Mouse (Mus musculus): ENCODE measurements around the gene Sdk2.

The Sdk2 gene

DNA sequence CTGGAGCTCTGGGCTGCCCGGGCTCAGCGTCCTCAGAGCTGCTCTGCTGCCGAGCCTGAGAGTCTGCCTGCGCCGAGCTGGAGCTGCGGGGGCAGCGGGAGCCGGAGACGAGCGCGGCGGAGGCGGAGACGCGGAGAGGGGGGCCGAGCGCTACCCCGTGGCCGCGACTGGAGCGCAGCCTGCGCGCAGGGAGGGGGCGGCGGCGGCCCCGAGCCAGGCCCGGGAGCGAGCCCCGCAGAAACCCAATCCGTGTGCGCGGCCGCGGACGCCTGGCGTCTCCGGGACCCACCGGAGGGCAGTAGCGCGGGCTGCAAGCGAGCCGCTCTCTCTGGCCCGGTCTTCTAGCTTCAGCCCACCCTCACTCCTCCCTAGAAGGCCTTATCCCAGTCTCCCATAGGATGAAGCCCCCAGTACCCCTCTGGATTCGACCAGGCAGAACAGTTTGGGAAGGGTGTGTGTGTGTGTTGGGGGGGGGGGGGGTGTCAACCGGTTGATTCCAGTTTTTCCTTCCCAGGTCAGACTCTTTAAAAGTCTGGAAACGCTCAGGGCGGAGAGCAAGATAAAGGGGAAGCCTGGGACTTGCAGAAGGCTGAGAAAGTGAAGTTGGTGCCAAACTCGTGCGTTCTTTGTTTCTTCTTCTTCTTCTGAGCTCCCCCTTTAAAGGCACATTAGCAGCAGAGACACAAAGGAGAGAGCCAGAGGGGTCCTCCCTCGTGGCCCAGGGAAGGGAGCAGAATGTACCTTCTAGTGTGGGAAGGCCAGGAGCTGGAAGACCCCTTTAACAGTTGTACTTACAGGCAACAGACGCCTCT, at the start of gene Sdk2:
Sdk2 (minus strand) TSS at position 96 of the 812 bp plus-strand sequence.
- peak; percentile 88 for DNase-seq (ENCODE audit: low read depth, low spot score)

DNA sequence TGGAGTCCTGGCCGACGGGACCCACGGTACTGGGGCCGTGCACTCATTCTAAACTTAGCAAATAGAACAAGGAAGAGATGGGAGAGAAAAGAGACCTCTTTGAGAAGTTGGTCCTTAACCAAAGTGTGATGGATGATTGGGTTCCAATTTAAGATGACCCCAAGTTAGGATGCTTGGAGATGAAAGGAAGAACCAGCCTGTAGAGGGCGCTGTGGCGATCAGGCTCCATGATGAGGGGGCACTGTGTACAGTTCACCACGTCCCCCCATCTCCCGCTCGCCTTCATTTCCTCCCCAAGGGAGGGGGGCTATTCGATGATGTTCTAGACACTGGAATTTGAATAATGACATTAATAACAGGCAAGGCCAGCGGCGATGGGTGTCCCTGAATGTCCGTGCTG, 48.2 kb upstream of the Sdk2 start:
- DNase-seq (ENCODE audit: low read depth, low spot score) = no peak

DNA sequence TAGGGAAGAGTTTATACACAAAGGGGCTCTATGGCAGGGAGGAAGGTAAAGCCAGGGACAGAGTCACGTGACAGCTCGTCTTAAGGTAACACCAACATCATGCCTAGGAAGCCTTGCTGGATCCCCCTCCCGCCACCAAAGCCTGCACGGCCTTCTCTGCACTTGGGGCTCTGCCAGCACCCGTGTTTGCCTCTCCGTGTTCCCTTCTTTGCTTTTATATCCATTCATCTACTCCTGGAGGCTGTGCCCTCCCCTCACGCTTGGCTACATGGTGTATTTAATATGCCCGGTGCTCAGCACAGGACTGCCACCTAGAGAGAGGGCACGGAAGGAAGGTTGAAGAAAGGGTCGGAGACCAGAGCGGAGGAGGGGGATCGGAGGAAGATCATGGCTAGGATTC, 47.8 kb upstream of the Sdk2 start:
- DNase-seq (ENCODE audit: low read depth, low spot score) = no peak

DNA sequence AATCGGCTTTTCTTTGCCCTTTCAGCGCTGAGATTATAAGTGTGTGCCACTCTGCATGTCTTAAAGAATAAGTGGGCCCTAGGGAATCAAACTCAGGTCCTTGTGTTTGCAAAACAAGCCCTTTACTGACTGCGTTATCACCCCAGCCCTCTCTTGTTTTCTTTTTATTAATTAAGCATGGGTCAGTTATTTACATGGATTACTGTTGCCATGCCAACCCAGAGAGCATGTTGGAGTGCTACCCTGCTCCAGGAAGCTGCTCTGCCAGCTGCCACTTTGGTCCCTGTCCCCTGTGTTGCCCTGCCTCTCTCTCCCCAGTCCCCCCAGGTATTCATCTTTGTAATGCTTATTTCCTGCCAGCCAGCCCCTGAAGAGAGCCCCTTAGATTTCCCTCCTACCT, 44.0 kb upstream of the Sdk2 start:
- no peak for DNase-seq (ENCODE audit: low read depth, low spot score)

DNA sequence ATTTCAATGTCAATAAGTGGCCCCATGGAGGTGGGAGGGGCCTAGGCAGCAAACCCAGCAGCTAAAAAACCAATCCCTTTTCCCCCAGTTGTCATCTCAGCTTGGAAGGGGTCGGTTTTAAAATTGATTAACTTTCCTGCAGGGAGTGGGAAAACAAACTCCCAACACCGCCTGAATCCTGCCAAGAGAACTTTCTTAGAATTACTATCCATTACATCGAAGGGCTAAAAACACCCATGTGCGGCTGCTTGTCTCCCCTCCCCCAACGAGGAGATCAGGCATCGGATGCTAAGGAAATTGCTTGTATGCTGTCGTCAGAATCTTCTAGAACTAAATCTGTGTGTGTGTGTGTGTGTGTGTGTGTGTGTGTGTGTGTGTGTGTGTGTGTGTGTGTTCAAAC, 26.8 kb upstream of the Sdk2 start:
- DNase-seq (ENCODE audit: low read depth, low spot score) = no peak

DNA sequence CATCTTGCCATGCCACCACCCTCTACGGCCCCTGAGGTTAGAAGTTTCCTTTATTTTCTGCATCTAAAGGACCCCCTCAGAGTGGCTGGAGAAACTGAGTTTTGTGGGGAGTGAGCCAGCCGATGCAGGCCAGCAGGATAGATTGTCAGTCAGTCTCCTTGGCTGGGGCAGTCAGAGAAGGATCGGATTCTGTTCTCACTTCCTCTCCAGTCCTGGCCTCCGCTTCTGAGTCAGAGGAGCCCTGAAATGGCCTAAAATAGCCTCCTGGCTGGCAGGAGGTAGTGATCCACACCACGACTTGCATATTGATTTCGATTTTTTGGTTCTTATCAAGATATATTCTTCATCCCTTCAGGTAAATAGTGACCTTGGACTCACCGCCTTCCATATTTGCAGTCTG, 26.3 kb upstream of the Sdk2 start:
- DNase-seq (ENCODE audit: low read depth, low spot score) = peak; percentile 47

DNA sequence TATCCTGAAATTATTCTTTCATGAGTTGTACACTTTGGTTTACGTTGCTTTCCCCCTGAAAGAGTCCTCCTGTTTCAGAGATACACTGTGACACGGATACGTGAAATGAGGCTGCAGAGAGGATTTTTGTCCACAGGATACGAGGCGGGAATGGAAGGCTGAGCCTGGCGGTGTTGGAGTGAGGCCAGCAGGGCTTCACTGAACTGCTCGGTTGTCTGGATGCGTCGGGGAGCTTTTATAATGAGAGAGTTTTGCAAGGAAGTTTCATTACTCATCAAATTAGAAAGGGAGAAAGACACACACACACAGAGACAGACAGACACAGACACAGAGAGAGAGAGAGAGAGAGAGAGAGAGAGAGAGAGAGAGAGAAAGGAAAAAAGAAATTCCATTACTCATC, 13.8 kb upstream of the Sdk2 start:
- peak; percentile 68 for DNase-seq (ENCODE audit: low read depth, low spot score)

DNA sequence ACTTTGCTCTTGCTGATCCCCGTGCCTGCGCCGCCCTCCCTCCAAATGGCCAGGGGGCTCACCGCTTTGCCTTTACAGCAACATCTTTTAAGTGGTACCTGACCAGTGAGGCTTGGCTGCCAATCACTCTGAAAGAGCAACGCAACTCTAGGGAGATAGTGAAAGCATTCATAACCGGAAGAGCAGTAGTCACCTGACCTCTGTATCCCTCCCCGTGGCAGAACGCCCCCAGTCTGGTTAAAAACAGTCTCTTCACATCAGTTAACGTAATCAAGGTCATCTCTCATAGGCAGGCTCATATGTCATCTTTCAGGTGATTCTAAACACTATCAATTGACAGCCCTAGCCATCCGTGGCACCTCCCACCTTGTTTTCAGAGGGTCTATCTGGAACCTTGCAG, 5.8 kb upstream of the Sdk2 start:
- no peak for DNase-seq (ENCODE audit: low read depth, low spot score)

DNA sequence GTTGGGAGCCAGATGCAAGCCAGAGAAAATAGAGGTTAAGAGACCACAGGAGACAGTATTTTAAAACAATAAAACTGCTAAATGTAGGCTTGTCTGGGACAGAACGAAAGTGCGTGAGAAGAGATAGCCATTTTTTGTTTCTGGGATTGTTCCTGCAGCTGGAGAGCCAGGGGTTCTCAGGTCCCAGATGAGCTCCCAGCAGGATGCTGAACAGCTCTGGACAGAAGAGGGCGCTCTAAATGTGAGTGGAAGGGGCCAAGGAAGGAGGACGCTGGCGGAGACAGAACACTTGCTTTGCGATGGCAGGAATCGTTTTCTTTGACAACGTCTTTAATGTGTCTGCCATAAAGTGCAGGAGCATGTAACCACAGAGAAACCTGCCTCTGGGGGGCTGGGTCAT, 5.2 kb upstream of the Sdk2 start:
- DNase-seq (ENCODE audit: low read depth, low spot score) = peak; percentile 61

DNA sequence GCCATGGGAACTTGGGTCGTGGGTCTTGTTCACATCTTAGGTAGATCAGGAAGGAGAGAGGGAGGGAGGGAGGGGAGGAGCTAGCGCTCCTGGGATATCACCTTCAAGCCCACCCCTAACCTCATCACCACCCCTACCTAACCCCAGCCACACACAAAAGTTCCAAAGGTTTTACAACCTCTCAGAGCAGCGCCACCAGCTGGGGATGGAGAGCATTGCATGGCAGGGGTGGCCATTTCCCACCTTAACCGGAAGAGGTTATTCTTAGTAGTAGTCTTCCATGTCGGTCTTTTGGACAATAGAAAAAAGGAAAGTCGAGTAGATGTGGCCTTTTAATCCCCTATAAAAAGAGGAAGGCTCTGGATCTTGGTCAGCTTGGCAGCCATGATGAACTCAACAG, 4.0 kb upstream of the Sdk2 start:
- no peak for DNase-seq (ENCODE audit: low read depth, low spot score)

DNA sequence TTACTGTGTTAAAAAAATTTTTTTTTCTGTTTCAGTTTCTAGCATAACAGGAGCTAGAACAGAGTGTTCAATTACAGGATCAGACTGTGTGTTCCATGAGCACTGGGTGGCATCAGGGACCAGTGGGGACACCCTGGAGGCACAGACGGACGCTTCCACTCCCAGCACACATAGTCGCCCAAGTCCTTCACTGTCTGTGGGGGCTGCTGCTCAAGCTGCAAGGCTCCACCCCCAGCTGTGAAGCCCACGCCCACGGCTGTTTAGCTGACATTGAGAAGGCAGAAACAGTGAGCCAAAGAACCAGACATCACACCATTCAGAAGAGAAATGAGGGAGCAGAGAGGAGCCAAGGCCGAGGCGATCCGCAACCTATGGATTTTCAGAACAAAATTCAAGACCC, 3.3 kb upstream of the Sdk2 start:
- DNase-seq (ENCODE audit: low read depth, low spot score) = peak; percentile 70

DNA sequence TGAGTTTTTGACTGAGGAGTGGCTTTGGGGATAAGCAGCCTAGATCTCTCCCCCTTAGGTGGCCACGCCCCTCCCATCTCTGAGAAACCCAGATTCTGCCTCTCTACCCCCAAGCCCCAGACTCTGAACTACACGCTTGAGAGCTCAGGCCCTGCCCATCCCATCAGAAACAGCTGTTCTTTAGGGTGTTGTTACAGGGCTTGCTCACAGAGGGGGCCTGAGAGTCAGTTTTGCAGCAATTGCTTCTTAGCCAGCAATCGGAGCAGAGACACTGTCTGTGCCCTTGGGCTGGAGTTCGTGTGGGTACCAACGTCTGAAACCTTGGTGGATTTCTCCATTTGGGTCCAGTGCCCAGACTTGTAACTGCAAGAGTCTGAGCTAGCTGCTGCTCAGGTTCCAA, 1.5 kb upstream of the Sdk2 start:
- peak; percentile 84 for DNase-seq (ENCODE audit: low read depth, low spot score)

DNA sequence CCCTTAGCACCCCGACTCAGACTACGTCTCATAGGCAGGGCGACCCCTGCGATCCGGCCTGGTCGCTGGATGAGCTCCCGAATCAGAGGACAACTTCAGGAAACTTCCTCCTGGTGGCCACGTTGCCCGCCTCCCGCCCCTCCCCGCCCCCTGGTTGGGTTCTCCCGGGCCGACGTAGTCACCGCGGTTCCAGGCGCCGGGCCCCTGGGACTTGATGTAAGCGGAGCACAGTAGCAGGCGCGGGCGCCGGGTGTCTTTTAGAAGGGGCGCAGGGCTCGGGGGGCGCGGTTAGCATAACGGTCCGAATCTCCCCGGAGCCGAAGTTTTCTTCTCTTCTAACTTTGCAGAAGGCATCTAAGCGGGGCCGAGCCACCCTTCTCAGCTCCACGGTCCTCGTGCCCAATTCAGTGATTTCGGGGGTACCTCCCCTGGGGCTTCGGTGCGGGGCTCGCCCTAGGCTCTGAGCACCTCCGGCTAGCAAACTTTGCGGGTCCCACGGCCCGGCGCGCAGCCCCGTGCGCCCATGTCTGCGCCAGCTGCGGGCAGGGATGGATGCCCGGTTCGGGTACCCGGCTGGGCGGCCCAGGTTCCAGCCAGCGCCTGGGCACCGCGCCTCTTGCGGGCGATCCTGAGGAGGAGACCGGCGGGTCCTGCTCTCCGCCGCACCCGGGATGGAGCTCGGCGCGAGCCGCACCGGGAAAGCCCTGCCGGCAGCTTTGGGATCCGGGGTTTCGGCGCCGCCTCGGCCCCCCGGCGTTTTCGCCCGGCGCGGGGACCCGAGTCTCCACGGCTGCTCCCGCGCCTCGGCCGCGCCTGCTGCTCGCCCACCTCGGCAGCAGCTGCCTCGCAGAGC, 522 bp downstream of the Sdk2 start:
- no peak for DNase-seq (ENCODE audit: low read depth, low spot score)

DNA sequence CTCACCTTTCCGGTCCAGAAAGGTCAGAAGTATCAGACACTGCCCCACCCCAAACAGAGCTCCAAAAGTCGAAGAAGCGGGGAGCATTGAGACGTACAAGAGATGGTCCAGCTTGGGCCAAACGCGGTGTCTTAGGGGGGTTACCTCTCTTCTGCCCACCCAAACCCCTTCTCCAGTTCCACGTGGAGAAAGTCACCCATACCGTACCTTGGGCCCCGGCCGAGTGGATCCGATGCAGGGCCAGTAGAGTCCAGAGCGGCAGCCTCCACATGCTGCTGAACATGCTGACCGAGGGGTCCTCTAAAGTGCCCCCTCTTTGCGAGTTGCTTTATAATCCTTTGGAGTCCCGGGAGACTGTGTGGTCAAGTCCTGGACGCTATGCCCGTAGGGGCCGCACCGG, 1.2 kb downstream of the Sdk2 start:
- DNase-seq (ENCODE audit: low read depth, low spot score) = no peak

DNA sequence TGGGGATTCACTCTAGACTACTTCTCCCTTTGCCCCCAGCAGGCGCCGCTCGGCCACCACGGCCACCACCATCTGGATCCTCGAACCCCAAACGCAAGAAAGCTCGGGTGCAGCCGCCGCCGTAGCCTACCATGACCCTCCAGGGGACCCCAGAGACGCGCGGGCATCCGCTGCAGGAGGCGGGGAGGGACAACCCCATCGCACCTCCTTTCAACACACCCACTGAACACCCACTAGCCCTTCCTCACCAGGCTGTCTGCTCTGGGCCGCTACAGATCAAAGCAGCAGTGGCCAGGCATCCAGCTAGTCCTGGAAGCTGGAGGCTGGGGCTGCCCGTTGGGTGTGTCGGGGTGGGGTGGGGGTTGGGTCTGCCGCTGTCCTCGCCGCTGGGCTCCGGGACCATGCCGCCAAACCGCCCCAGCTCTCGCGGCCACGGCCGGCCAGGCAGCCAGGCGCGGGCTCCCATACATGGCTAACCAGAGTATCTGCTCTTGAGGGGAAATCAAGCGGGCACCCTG, 1.9 kb downstream of the Sdk2 start:
- no peak for DNase-seq (ENCODE audit: low read depth, low spot score)

DNA sequence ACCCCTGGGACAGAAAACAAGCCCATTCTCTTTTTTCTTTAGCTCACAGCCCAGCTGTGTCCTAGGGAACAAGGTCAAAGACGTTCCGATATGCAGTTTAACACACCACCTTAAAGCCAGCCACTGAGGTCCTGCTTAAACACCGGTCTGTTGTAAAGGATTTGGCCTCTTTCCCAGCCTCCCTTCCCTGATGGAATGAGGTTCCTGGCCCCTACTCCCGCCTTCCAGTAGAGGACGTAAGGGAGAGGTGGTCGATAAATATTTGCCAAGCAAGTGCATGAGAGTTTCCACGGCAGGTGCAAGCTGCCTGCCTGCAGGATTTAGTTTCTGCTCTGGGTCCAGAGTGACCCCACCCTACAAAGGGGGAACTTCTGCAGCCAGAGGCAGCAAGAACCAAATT, 4.9 kb downstream of the Sdk2 start:
- DNase-seq (ENCODE audit: low read depth, low spot score) = no peak

DNA sequence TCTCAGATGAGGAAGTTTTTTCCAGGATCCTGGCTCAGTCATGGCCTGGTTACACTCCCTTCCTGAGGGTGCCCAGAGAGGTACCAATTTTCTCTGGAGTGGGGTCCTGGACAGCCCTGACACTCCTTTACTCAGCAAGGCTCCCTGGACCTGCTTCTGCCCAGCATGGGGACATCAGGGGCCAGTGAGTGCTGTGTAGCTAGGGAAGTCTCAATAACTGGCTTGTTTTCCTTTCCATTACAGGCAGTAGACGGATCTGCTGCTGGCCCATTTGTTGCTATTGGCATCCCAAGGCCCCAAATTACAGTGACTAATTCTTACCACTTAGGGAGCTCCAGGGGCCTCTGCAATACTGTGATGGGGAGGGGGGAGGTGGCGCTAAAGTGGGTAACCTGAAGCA, 5.6 kb downstream of the Sdk2 start:
- no peak for DNase-seq (ENCODE audit: low read depth, low spot score)

DNA sequence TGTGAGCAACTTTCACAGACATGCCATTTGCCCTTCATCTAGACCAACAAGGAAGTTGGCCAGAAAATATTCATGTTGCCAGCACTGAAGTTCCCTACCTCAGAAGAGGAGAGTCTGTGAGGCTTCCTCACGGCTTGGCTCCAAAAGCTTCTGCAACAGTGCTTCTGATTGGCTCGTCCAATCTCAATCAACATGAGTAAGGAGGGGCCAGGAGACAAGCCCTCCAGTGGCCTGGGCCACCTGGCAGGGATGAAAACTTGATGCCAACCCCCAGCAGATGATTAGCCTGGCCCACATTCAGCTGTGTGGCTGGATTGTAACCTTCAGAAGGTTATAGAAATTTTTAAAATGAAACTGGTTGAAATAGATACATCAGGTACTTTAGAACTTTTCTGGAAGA, 10.5 kb downstream of the Sdk2 start:
- DNase-seq (ENCODE audit: low read depth, low spot score) = no peak

DNA sequence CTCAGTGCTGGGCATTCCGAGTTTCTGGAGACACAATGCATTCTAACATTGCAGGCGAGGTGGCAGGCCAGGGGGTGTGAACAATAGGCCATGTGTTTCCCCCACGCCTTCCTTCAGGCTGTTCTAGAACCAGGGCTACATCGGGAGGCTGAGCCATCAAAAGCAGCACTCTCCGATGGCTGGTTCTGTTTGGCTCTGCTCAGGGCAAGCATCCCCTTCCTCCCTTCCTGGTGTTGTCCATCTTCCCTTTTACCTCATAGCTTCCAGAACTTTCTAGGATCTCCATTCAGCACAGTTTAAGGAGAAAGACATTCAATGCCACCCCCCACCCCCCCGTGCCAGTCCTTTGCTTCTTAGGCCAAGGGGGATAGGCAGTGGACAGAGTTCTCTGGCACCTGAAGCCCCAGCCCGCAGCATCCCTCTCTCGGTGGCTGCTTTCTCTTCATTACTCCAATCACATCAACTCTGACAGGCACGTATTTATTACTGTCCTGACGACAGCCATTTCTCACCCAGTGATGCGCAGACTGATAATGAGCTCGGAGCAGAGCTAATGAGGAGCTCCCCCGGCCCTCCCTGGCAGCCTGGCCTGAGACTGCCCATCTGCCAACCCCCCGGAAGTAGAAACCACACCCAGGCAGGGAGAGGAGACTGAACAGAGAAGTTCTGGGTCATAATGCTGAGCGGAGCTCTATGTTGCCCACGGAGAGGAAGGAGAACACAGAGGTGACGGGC, 12.1 kb downstream of the Sdk2 start:
- no peak for DNase-seq (ENCODE audit: low read depth, low spot score)

DNA sequence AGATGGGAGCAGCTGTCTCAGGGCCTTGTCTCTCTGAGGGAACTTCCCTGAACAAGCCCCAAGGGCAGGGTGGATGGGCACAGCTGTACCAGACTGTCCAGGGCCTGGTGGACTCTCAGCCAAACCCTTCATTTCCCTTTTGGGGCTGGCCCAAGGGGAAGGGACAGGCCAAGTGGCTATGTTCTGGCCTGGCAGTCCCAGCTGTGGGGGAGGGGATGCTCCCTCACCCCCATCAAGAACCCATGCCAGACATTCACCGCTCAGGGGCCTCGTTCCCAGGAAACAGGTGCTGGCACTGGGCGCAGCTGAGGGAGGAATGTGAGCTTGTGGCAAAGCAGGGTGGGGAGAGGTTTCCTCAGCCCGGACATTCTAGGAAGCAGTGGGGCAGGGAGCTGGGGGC, 15.5 kb downstream of the Sdk2 start:
- DNase-seq (ENCODE audit: low read depth, low spot score) = no peak

DNA sequence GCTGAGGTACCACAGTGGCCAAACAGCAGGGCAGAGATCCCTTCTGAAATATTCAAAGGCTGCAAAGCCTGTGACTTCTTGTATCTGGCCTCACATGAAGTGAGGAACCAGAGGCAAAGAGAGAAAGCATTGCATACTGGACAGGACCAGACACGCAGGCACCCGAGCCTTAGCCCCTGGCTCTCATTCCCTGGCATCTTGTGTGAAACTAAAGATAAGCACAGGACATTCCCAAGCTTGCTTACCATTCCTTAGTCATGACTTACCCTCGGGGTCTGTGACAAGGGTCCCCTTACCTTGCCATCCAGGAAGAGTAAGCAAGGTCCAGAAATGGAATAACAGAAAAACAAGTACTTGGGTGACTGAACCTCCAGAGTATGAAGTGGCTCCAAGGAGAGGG, 16.3 kb downstream of the Sdk2 start:
- DNase-seq (ENCODE audit: low read depth, low spot score) = no peak

DNA sequence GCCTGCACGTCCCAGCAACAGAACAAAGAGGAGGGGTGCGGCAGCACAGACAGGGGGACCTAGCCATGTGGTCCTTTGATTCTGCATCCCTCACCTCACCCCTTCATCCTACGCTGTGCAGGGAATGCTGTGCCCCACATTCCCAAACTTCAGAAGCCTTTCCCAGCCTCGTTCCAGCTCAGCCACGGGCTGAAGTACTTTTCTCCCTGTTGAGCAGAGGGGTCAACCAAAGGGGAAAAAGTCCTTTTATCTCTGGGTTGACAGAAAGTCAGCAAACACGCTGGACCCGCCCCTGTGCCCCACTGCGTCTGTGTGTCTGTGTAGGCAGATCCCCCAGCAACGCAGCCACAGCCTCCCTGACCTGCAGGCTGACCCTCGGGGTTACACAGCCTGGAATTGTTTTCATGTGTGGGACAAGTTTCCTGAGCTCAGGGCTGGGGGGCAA, 18.9 kb downstream of the Sdk2 start:
- no peak for DNase-seq (ENCODE audit: low read depth, low spot score)

Data from brain, adult 2 months (tissue).